Mouse (Mus musculus): Measurements from ENCODE around the gene Ptpro.

GRCm38 (mm10) chr6:137396106-137396793 lies 144.1 kb downstream of the Ptpro start:
- TF ChIP-seq GATA1 (IDR thresholded peaks at IDR 0.05; ENCODE audit: low read length) (no peak), TAL1 (IDR thresholded peaks at IDR 0.05; ENCODE audit: low read length) (no peak)
